Mouse (Mus musculus) ES-Bruce4 (cell line): ENCODE data around the gene Anxa11.

Experiments
- CTCF ChIP-seq: IDR thresholded peaks from one replicate; pipeline ENCODE4 v1.8.1; 2011; ENCODE audit warnings: low read depth, low read length
- EP300 ChIP-seq: IDR thresholded peaks from 2 replicates; pipeline ENCODE4 v1.6.1; 2011; ENCODE audit warnings: low read depth, low read length; ENCODE audit not compliant: insufficient read depth
- POLR2A ChIP-seq: IDR thresholded peaks from one replicate; pipeline ENCODE4 v1.8.1; 2011; ENCODE audit warnings: low read length; ENCODE audit not compliant: insufficient read depth

DNA sequence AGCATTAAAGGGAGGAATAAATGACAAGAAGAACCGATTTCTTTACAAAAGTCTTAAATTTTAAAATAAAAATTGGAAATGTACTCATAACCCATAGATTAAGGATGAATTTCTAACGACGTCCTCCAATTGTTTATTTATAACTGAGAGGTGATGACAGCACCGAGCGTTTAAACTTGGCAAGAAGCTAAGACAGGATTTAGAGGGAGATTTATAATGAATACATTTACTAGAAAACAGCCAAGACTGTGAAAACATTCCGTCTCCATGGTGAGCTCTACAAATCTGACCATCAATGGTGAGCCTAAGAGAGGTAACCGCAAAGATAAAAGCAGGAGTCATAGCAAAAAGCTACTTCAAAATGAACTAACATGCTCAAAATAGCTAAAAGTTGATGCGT is 3.5 kb upstream of the Anxa11 start:
- TF ChIP-seq CTCF (no peak), POLR2A (no peak), EP300 (no peak)
